28 mouse cellular contexts compared by ENCODE assay signal in the genomic region with DNA sequence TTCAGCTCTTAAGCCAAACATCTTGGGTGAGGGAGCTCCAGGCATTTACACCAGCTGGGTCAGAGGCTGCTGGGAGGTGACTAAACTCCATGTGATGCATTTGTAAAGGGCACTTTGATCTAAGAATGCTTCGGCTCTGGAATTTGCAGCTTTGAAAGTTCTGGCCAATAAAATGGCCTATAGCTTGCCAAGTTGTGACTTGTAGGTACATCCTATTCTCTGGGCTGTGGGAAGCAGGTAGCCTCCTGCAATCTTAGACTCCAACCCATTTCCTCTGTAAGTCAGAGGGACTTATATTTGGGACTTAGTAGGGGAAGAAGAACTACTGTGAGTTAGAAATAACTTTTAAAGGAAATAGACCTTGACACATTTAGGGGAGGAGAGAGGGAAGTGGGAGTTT. TPM values are rescaled to one million over a fixed set of nuclear protein-coding genes. Genes with fewer than 3 reads are reported as not detected.
A peak's percentile ranks its signal among the peaks of the same experiment; 100 is the strongest.
DNase-seq lines count a peak whose midpoint lies in the region; ATAC-seq and TF ChIP-seq lines count a peak whose summit lies in the region.
"Had no signal": no experiment of that assay in that cellular context is flagged by ENCODE, and none has a peak within 500 bp of the region (broad histone marks: within the 10 kb centered on the region; RNA-seq: fewer than 3 reads in every experiment).

No protein-coding gene starts in this region.

- no peak for TF ChIP-seq CTCF in Patski (IDR thresholded peaks at IDR 0.05)

- in situ Hi-C loops in Patski (cut with MboI; ENCODE audit: low pct_unique_long_range_greater_than_20kb), result no loop called here

- intact Hi-C loops in heart, postnatal 25 days (cut with DNase I), result no loop called here

- POLR2A ChIA-PET in Patski (lab: Charles Lee), result no interaction called here

- H3K27me3 ChIP-seq in Patski, result no peaks in the 10 kb centered on the region
- H3K27me3 ChIP-seq: embryonic facial prominence, embryonic 12.5 days; embryonic facial prominence, embryonic 15.5 days; heart, embryonic 13.5 days; hindbrain, embryonic 13.5 days; intestine, embryonic 15.5 days had no signal

- DNase-seq in heart, adult 11 months, result peak; percentile 65
- no peak for DNase-seq in heart, postnatal 25 days (ENCODE audit: low spot score)
- peak; percentile 38 for DNase-seq in 416B (ENCODE audit: low read depth)
- no peak for DNase-seq in Patski (ENCODE audit: low read depth, low spot score)
- DNase-seq in layer of hippocampus, adult 9-10 months (ENCODE audit: low spot score), result no peak
- no peak for DNase-seq in thymus, postnatal 36 days
- DNase-seq: adrenal gland, postnatal 10 days; adrenal gland, postnatal 36 days; cerebellum, adult 11 months; cerebellum, adult 2 months; cerebellum, adult 9-11 months; cerebellum, postnatal 25 days; forebrain, postnatal 0 days; gastrocnemius, adult 2 months; gastrocnemius, postnatal 25 days; heart, postnatal 14 days; kidney, adult 11 months had no signal

- CTCF ChIA-PET in Patski (lab: Charles Lee), result interaction anchor here (0.7 to 1.4 kb wide), 2 partner anchors 9 to 12 kb away, joined by 3 read pairs; no protein-coding TSS in a partner anchor

- peak; percentile 81 for ATAC-seq in Patski
- ATAC-seq: activated CD4-positive, CD25-positive, alpha-beta regulatory T cell, adult 4 months; forebrain, embryonic 14.5 days; forebrain, postnatal 0 days; hindbrain, embryonic 16.5 days; intestine, embryonic 15.5 days had no signal

RNA-seq across cellular contexts. Expression of gene Csrp3, which starts 13.1 kb away (rescaled TPM):
- total RNA-seq in heart, postnatal 25 days (2021), result 1,000 to 10,000 TPM; 2,113 to 2,237 TPM
- not detected for polyA plus RNA-seq in Patski (2021)
- total RNA-seq: adrenal gland, postnatal 36 days; forebrain, postnatal 0 days had no signal
- polyA plus RNA-seq: activated CD4-positive, CD25-positive, alpha-beta regulatory T cell, adult 4 months; cerebellum, adult 2 months; forebrain, embryonic 11.5 days; forebrain, embryonic 14.5 days; forebrain, postnatal 0 days; frontal cortex, adult 2 months; hindbrain, embryonic 10.5 days had no signal

RNA-seq across cellular contexts. Expression of gene E2f8, which starts 20.4 kb away (rescaled TPM):
- total RNA-seq in heart, postnatal 25 days (2021), result under 1 TPM; 0.75 to 0.87 TPM
- polyA plus RNA-seq in Patski (2021), result 8.7 TPM
- total RNA-seq: gastrocnemius, adult 2 months had no signal

RNA-seq across cellular contexts. Expression of gene Nav2, which starts 47.6 kb away (rescaled TPM):
- total RNA-seq in heart, postnatal 25 days (2021), result 10 to 100 TPM; 53.0 to 60.1 TPM
- polyA plus RNA-seq in Patski (2021), result 13.3 TPM

Comparison
In these comparisons a context has a peak if more than half of its experiments do, and no peak if none do; other contexts are left out.
1. DNase-seq: peak in heart, adult 11 months (single experiment) and 416B (single experiment); none in heart, postnatal 25 days (single experiment), Patski (single experiment), layer of hippocampus, adult 9-10 months (single experiment) and thymus, postnatal 36 days (0 of 2).